Mouse (Mus musculus): ENCODE data around the gene Mctp1. TPM values are rescaled to one million over a fixed set of nuclear protein-coding genes. Genes with fewer than 3 reads are reported as not detected.
"Not testable (repeated sequence)": the region's sequence is repeated elsewhere in the genome, so short reads cannot be mapped to it uniquely, and the experiment has no call there.

Mctp1 gene
- total RNA-seq (2021), result 10 to 100 TPM; 31.9 to 36.7 TPM

DNA sequence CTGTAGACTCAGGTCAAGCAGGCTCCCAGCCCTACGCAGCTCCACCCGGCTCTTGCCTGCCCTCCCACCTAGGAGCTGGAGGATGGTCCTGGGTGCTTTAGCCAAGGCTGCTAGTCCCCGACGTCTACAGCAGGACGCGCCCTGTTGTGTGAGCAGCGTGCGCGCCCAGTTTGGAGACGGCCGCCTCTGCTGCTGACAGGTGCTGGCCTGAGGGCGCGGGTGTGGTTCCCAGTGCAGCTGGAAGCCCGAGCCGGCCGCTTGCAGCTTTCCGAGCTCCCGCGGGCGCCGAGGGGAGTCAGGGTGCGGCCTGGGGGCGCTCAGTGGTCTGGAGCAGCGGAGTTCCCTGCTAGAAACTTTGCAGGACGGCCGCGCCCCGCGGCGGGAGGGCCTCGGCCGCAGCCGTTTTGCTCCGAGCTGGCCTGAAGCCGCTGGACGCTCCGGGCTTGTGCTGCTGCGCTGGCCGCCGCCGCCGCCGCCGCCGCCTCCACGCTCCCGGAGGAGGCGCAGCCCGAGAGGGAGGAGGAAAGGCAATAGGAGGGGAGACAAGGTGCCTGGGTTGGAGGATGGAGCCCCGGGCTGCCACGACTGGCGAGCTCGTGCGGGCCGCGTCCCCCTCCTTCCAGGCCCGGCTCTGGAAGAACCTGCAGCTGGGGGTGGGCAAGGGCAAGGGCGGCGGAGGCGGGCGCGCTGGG lies at the start of gene Mctp1:
Gene Mctp1 (plus strand): TSS at position 564 of the 692 bp plus-strand sequence.
- intact Hi-C loops (cut with DNase I), result no loop called here
- peak; percentile 53 for DNase-seq

DNA sequence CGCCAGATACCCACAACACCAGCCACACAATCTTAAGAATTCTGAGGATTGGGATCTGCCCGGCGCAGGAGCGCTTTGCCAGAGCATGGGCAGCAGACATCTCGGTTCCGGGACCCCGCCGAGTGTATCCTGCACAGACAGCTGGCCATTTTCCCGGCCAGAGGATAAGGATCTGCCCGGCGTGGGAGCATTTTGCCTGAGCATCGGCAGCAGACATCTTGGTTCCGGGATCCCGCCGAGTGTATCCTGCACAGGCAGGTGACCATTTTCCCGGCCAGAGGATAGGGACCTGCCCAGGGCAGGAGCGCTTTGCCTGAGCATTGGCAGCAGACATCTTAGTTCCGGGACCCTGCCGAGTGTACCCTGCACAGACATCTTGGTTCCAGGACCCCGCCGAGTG lies 38.4 kb upstream of the Mctp1 start:
- intact Hi-C loops (cut with DNase I); DNase-seq: not testable (repeated sequence)

DNA sequence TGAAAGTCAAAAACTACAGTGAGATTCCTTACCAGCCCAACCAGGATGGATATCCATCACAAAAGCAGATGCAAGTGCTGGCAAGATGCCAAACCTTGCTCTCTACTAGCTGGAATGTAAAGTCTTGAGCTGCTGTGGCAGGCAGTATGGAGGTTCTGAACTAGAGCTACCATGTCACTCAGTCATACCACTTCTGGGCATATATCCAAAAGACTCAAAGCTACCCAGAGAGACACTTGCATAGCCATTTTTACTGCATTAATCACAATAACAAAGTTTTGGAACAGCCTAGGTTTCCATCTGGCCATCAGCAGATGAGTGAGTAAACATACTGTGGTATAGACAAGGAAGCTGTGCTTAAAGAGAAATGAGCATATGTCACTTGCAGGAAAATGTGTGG lies 25.6 kb upstream of the Mctp1 start:
- intact Hi-C loops (cut with DNase I), result no loop called here
- peak; percentile 8 for DNase-seq

DNA sequence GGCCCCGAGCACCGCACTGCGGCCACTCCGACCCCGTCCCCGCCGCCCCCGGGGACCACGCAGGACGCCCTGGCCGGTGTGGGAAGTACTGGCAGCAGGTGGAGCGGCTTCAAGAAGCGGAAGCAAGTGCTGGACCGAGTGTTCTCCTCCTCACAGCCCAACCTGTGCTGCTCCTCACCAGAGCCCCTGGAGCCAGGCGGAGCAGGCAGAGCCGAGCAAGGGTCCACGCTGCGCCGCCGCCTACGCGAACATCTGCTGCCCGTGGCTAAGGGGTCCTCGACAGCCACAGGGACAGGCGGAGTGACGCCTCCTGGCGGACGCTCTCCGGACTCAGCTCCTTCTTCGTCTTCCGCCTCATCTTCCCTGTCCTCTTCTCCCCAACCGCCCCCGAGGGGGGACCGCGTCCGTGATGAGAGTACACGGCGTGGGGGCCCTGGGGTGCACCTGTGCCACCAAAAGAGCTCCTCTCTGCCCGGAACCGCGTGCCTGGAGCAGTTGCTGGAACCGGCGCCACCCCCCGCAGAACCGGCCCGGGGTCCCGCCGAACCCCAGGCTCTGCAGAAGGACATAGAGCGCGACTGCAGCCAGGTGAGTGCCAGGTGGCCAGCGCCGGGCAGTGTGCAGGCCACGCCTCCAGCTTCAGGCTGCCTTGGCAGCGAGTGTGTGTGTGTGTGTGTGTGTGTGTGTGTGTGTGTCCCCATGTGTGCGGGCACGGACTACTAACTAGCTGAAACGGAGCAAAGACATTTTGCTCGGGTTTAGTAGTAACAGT lies 515 bp downstream of the Mctp1 start:
- intact Hi-C loops (cut with DNase I), result no loop called here
- peak; percentile 81 for DNase-seq

DNA sequence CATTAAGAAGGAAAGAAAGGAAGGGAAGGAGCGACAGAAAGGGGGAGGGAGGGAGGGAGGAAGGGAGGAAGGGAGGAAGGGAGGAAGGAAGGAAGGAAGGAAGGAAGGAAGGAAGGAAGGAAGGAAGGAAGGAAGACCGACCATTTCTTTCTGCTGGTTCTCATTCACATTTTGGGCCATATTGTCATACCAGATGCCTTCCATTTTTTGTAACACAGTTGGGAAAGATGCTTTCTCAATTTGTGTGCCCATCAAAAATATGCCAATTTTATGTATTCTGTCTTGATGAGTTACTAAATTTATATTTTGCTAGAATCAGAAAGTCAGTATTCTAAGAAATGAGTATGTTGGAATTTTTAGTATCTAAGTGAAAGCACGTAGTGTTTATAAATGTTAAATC lies 4.3 kb downstream of the Mctp1 start:
- intact Hi-C loops (cut with DNase I), result no loop called here
- no peak for DNase-seq

DNA sequence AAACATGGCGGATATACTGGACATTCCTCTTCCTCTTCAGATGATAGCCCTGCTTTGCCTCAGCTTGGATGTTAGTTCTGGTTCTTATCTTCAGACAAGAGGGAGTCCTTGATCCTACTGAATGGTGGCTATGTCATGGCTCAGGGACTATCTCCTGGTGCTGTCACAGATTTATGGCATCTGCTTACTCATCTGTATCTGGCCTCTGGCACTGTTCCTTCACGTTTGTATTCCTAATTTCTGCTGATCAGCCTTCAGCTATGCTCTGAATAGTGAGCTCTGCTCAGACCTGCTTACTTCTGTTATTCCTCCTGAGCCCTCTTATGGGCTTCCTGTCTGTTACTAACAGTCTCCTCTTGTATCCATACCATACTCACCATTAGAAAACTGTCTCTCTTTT lies 7.6 kb downstream of the Mctp1 start:
- intact Hi-C loops (cut with DNase I), result no loop called here
- DNase-seq, result no peak

DNA sequence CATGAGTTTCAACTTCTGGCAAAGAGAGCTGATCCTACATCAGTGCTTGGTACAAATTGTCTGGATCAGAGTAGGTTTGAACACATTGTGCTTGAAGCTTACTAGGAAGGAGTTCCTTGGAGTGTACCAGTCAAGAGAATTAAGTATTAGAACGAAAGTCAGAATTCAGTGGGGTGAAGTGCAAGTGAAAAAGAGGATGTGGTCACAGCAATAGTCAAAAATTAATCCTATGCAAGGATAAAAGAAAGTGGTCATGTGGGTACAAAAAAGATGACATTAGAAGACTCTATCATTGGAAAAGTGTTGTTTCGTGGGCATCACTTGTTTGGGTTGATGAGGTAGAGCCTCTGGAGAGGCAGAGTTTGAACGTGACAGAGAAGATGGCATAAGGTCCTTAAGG lies 8.8 kb downstream of the Mctp1 start:
- intact Hi-C loops (cut with DNase I), result no loop called here

DNA sequence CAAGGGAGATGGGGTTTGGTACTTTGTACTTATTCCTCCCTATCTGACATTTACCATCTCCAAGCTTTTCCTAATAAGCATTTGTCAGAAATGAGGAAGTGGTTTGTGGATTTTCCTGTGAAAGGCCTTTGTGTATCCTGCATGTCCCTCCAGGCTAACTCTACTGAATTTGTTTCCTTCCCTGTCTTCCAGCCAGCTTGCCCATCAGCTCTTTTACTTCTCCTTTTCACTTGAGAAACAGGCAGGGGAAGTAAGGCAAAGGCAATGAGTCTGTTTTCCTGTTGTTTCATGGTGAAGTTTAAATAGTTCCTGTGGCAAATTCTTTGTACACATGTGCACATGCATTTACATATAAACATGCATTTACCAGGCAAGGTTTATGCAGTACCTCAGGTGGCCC lies 11.6 kb downstream of the Mctp1 start:
- no peak for DNase-seq
- intact Hi-C loops (cut with DNase I), result no loop called here

More for the DNA sequence above, 8.8 kb downstream of the Mctp1 start:
- DNase-seq, result no peak

DNA sequence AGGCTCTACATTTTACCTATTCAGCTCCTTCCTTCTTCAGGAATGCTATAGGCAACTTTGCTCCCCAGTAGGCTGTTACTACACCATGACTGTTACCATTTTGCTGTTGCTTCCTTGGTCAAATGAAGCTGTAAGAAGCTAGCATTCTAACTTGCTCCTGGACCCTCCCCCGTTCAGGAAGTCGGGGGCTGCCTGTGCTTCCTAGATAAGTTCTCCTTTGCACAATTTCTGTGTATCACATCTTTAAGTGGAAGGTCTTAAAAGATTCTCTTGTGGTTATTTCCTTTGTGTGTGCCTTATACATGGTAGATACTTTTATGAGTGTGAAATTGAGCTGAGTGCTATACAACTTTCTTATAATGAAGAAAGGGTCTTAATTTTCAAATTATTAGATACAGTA lies 25.0 kb downstream of the Mctp1 start:
- no peak for DNase-seq
- intact Hi-C loops (cut with DNase I), result no loop called here

DNA sequence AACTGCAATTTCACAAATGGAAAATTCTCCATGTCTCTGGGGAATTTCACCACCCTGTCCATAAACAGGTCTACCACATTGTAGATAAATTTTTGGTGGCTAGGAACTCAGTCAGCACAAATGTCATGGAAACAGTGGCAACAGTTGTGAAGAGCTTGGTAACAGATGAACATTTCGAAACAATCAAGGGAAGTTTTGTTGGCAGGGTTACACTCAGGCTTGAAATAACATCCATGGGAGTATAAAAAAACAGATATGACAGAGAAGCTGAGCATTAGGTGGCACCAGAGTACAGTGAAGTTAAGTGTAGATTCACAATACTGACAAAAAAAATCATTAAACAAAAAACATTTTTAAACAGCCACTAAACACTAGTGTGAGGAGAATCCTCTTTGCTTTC lies 26.3 kb downstream of the Mctp1 start:
- intact Hi-C loops (cut with DNase I), result loop anchor here (10.0 kb wide), 1 partner anchor 274 kb away; no protein-coding TSS in a partner anchor
- DNase-seq, result no peak

DNA sequence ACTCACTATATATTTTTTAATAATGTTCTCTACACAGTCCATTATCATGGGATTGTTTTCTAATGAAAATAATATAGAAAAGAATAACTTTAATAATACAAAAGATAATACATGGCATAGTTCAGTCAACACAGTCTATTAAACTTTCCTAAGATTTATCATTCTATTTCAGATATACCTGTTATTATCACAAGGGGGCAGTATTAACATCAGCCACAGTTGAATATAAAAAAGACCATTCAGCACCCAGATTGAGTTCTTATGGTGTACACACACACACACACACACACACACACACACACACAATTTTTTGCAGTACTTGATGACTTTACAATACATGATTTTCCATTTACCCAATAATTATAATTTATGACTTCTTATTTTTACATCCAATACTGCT lies 31.0 kb downstream of the Mctp1 start:
- DNase-seq, result no peak
- intact Hi-C loops (cut with DNase I), result loop anchor here (10.0 kb wide), 1 partner anchor 269 kb away; no protein-coding TSS in a partner anchor

DNA sequence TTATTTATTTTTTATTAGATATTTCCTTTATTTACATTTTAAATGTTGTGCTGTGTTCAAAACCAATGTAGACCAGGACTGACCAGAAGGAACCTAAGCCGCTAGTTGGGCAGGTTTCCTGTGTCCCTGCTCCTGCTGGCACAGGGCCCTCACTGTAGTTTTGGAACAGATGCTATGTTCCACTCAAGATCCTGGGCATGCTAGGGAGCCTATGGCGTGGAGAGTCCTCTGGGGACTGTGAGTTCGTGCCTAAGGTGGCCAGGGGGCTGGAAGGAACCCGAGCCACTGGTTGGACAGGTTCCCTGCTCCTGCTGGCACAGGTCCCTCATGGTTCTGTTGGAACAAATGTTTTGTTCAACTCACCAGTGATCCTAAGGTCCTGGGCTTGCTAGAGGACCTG lies 35.8 kb downstream of the Mctp1 start:
- intact Hi-C loops (cut with DNase I), result no loop called here
- DNase-seq, result peak; percentile 3

DNA sequence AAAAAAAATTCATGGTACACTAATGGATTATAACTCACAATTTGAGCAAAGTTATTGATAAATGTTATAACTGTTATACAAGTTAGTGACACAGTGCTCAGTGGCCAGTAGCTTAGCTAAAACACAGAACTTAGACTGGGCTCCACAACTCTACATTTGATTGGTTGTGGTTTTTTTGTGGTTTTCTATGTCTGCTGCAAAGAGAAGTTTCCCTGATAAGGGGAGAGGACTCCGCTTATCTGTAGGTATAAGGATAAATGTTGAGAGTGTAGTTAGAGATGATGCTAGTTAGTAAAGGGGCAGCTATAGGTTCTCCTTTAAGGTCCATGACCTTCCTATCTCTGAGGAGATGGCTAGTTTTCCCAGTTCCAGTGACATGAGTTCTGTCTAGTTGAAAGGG lies 36.7 kb downstream of the Mctp1 start:
- no peak for DNase-seq
- intact Hi-C loops (cut with DNase I), result no loop called here

DNA sequence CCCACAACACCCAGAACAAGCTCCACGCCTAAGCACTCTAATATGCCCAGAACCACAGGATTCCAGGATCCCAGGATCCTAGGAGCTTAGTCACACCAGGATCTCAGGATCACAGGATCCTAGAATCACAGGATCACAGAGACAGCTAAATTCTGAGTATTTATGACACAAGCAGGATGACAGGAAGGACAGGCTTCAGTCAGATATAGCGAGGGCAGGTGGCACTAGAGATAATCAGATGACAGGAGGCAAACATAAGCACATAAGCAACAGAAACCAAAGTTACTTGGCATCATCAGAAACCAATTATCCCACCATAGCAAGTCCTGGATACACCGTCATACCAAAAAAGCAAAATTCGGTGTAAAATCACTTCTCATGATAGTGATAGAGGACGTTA lies 37.8 kb downstream of the Mctp1 start:
- no peak for DNase-seq
- intact Hi-C loops (cut with DNase I), result no loop called here

DNA sequence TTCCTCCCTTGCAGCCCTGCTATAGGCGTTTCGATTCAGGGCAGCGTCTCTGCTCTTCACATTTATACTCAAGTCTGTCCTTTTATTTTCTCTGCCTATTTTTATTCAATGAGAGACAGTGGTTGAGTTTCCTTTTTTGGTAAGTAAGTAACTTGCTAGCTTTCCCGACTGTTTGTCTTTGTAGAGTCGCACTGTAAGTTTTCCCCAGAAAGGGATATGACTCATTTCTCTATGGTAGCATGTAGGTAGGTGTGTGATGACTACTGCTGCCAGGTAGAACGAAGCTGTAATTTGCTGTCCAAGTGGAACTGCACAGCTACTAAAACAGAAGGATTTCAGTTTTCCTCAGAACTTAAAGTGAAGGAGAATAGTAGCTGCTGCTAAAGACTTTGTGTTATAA lies 45.1 kb downstream of the Mctp1 start:
- DNase-seq, result no peak

DNA sequence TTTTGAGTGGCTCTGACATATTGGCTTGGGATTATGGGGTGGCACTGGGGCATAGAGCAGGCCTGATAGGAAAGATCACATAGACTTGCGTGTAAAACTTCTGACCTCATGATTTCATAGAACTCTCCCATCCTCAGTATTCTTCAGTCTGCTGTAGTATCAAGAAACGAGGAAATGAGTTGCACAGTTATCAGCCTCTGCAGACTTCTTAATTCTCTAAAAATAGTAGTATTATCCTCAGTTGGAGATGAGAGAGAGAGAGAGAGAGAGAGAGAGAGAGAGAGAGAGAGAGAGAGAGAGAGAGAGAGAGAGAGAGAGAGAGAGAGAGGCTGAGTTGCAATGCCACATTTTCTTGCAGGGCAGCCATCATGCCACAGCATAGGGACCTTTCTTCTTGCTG lies 45.6 kb downstream of the Mctp1 start:
- intact Hi-C loops (cut with DNase I), result no loop called here
- DNase-seq, result no peak

More for the DNA sequence above, 45.1 kb downstream of the Mctp1 start:
- intact Hi-C loops (cut with DNase I), result no loop called here

DNA sequence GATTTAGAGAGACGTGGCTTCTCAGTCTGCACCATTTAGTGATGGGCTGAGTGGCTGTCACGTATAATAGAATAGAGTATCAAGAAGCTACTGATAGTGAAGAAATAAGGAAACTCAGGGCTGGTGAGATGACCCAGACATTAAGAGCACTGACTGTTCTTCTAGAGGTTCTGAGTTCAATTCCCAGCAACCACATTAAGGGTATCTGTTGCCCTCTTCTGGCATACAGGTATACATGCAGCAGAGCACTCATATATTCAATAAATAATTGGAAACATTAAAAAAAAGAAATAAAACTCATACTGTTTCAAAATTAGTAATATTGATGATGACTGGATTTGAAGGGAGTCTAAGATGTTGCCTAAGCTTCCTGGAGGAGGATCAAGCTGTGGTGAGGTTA lies 47.6 kb downstream of the Mctp1 start:
- intact Hi-C loops (cut with DNase I), result no loop called here

DNA sequence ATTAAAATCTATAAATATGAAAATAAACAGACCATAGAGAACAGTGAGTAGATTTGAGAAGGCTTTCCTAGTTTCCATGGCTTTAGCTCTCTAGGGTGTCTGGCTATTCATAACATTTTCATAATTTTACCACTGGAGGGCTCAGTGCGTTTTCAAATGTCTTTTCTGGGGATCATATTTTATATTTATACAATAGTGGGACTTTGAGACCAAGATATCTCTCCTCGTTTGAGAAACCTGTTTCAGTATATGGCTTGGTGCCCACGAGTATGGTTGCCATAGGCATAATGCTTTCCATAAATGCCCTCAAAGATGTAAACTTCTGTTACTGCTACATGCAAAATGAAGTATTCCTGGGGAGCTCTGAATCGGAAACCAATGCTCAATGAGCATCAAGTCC lies 49.1 kb downstream of the Mctp1 start:
- DNase-seq, result no peak
- intact Hi-C loops (cut with DNase I), result no loop called here

More for the DNA sequence above, 47.6 kb downstream of the Mctp1 start:
- DNase-seq, result no peak

DNA sequence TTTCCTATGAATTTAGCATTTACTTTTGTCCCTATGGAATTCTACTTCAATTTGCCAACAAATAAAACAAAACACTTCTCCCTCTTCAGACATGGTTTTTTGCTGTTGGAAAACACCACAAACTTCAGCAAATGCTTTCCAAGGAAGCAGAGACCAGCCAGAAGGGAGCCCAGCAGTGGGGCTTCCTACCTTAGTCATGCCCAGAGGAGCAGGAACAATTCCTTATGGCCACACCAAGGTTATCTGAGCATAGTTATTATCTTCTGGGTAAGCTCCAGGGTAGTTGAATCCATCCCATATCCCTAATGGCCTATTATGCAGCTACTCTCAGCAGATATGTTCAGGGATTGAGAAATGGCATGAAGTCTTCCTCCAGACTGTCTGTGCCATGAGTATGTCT lies 52.1 kb downstream of the Mctp1 start:
- DNase-seq, result no peak
- intact Hi-C loops (cut with DNase I), result no loop called here

DNA sequence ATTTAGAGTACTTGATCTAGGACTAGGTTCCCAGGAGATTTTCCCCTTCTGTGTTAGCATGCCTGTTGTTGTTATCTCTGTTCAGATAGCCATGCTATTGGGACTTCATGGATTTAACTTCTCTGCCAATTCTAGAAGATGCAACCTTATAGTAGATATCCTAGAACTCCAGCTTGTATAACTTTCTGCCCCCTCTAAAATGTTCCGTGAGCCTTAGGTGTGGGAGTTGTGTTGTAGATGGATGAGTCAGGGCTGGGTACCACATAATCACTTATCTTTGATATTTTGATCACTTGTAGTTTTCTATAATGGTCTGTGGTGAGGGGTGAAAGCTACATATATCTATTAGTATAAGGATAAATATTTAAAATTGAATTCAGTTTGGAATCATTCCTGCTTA lies 54.4 kb downstream of the Mctp1 start:
- DNase-seq, result no peak
- intact Hi-C loops (cut with DNase I), result no loop called here

DNA sequence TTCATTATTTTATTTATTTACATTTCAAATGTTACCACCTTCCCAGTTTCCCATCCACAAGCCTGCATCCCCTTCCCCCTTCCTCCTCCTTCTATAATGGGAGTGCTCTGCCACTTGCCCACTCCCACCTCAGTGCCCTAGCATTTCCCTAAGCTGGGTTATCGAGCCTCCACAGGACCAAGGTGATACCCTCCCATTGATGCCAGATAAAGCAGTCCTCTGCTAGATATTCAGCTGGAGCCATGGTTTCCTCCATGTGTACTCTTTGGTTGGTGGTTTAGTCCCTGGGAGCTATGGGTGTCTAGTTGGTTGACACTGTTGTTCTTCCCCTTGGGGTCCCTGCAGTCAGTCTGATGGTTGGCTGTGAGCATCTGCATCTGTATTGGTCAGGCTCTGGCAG lies 61.7 kb downstream of the Mctp1 start:
- no peak for DNase-seq
- intact Hi-C loops (cut with DNase I), result no loop called here

DNA sequence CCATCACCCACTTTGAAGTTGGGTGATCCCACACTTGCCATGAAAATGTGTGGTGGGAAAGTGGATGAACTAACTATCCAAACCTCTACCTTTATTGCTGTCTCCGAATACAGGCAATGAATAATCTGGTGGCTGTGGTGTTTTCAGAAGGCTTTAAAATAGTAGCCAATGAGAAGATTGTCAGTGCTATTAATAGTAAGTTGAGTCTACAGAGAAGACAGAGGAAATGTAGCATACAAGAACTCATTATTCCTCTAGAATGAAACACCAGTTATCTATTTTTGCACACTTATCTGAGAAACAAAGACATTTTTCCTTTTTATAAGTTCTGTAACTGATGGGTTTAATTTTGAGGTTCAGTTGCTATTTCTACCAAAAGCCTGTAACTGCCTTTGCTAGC lies 63.2 kb downstream of the Mctp1 start:
- intact Hi-C loops (cut with DNase I), result no loop called here
- DNase-seq, result no peak
